Mouse (Mus musculus): ENCODE measurements at regions not wholly inside any gene's neighbourhood (a gene's known extent, or its start where the extent isn't known, plus 50 kb on each side); places are given as distances from the start of the nearest gene placed in this dataset.

DNA sequence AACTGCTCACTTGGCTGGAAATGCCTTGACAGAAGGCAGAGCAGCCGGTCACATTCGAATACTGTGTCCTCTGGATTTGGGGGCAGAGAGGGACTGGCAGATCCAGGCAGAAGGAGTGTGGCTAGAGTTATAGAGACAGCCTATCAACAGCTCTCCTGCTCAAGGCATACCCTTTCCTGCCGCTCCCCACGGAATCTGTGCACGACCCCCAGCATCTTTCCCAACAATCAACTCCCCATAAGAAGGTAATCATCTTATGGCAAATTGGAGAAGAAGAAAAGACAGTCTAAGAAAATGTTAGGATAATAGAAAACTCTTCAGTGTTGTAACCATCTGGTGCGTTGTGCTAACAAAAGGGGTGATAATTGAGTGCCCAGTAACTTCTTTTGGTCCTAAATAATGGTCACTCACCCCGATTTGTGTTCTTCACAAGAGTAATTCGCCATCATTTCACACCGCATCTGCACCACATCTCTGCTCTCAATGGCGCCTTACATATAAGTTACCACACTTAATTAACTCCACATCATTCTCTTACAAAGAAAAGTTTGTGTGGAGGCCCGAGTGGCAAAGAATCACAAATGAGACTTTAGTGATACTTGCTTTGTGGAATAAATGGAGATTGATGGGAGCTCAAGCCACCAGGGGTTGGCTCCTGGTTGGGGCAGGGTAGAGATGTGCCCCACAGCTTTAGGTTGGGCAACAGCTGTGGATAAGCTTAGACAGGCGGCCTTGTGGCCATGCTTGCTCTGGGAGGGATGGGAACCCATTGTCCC is 551.2 kb upstream of the Btbd3 start:
- DNase-seq = no peak
- TF ChIP-seq POLR2A (IDR thresholded peaks at IDR 0.05; ENCODE audit: borderline replicate concordance, extremely low read depth, low read depth, low read length) (no peak), CTCF (IDR thresholded peaks at IDR 0.05; ENCODE audit: insufficient read depth, low read length) (no peak)
- Histone ChIP-seq H3K4me1 (ENCODE audit: control insufficient read depth, insufficient read depth, low read length) (no peaks in the 10 kb centered on the region), H3K4me3 (replicated peaks; ENCODE audit: extremely low read depth, low read depth, low read length) (no peak overlapping the region)
- WGBS = 86% methylated on average over 12 of the region's 12 CpGs

- WGBS = 76% methylated on average over 6 of the region's 6 CpGs
- H3K4me1 ChIP-seq (ENCODE audit: control insufficient read depth, insufficient read depth, low read length) = no peaks in the 10 kb centered on the region
- DNase-seq = no peak
- no peak overlapping the region for H3K4me3 ChIP-seq (replicated peaks; ENCODE audit: extremely low read depth, low read depth, low read length)
- TF ChIP-seq CTCF (IDR thresholded peaks at IDR 0.05; ENCODE audit: insufficient read depth, low read length) = no peak
- TF ChIP-seq POLR2A (IDR thresholded peaks at IDR 0.05; ENCODE audit: borderline replicate concordance, extremely low read depth, low read depth, low read length) = no peak
Observed at GRCm38 (mm10) chr2:137704565-137704947, 551.8 kb upstream of the Btbd3 start.

DNA sequence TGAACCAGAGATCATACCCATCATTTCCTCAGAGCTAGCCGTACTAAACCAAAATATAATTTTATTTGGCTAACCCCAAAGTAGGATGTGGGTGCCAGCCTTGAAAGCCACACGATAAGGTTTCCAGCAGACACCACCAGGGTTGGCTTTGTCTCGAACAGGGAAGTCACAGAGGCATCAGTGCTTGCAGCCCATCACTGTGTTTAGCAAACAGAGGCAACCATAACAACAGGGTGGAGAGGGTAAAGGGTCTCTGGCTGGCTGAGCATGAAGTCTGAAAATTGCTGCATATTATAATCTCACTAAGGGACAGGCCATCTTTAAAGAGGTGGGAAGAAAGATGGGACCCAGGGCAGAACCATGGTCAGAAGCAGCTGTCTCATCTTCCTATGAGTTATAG is 552.3 kb upstream of the Btbd3 start:
- WGBS = 59% methylated on average over 3 of the region's 3 CpGs
- H3K4me3 ChIP-seq (replicated peaks; ENCODE audit: extremely low read depth, low read depth, low read length) = no peak overlapping the region
- no peak for DNase-seq
- no peaks in the 10 kb centered on the region for H3K4me1 ChIP-seq (ENCODE audit: control insufficient read depth, insufficient read depth, low read length)
- TF ChIP-seq CTCF (IDR thresholded peaks at IDR 0.05; ENCODE audit: insufficient read depth, low read length) = no peak
- TF ChIP-seq POLR2A (IDR thresholded peaks at IDR 0.05; ENCODE audit: borderline replicate concordance, extremely low read depth, low read depth, low read length) = no peak

DNA sequence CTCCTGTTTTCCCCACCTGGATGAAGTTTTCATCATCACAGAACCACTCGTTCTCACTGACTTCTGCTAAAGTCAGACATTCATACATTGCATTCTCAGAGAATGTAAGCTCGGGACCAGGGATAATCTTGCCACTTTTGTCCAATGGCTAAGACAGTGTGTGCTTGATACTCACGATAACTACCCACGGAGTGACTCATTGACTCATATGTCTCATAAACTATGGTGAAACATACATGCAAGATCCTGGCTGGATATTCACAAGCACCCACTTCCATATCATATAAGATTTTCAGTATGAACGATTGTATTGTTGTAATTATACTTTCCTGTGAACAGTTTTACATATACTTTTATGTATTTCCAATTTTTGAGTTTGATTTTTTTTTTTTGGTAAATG is 560.5 kb upstream of the Btbd3 start:
- H3K4me1 ChIP-seq (ENCODE audit: control insufficient read depth, insufficient read depth, low read length) = no peaks in the 10 kb centered on the region
- no peak overlapping the region for H3K4me3 ChIP-seq (replicated peaks; ENCODE audit: extremely low read depth, low read depth, low read length)
- no peak for TF ChIP-seq POLR2A (IDR thresholded peaks at IDR 0.05; ENCODE audit: borderline replicate concordance, extremely low read depth, low read depth, low read length)
- no peak for TF ChIP-seq CTCF (IDR thresholded peaks at IDR 0.05; ENCODE audit: insufficient read depth, low read length)
- 91% methylated on average over 5 of the region's 5 CpGs for WGBS
- DNase-seq = no peak

DNA sequence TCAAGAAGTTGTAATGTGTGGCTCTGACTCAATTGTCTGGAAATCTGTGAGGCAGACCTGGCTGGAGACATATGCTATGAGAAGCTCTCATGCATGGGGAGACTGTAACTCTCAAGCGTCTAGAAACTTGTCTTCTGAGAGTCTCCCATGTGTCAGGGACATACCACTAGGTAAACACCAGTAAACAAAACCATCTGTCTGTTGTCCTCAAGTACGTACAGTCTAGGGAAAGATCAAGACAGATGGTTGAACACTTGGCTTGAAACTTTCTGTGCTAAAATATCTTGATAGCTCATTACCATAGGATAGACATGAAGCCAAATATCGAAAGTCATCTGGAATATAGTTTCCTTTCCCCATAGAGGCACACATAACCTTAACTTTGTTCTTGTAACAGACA is 562.3 kb upstream of the Btbd3 start:
- no peak overlapping the region for H3K4me3 ChIP-seq (replicated peaks; ENCODE audit: extremely low read depth, low read depth, low read length)
- no peak for TF ChIP-seq CTCF (IDR thresholded peaks at IDR 0.05; ENCODE audit: insufficient read depth, low read length)
- TF ChIP-seq POLR2A (IDR thresholded peaks at IDR 0.05; ENCODE audit: borderline replicate concordance, extremely low read depth, low read depth, low read length) = no peak
- 75% methylated on average over 3 of the region's 3 CpGs for WGBS
- no peaks in the 10 kb centered on the region for H3K4me1 ChIP-seq (ENCODE audit: control insufficient read depth, insufficient read depth, low read length)
- DNase-seq = no peak

- WGBS = 84% methylated on average over 11 of the region's 11 CpGs
- Histone ChIP-seq H3K4me1 (ENCODE audit: control insufficient read depth, insufficient read depth, low read length) (no peaks in the 10 kb centered on the region), H3K4me3 (replicated peaks; ENCODE audit: extremely low read depth, low read depth, low read length) (no peak overlapping the region)
- DNase-seq = no peak
- TF ChIP-seq POLR2A (IDR thresholded peaks at IDR 0.05; ENCODE audit: borderline replicate concordance, extremely low read depth, low read depth, low read length) (no peak), CTCF (IDR thresholded peaks at IDR 0.05; ENCODE audit: insufficient read depth, low read length) (no peak)
Observed at GRCm38 (mm10) chr2:137687208-137687607, 569.2 kb upstream of the Btbd3 start.

DNA sequence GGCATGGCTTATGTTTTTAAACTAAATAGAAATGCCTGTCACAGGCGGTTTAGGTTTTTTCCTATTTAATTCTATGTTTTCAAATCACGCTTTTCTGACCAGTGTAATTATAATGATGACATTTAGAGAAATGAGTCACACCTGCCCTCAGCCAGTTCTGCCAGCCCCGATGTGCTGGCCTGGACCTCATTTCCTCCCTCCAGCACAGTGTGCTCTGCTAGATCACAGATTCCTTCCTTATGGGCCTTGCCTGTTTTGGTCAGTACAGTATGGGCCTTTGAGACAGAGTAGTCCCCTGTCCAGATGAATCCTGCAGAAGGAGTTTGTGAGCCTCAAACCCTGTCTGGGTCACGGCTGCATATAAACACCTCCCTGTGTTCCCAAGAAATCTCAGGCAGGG is 569.6 kb upstream of the Btbd3 start:
- TF ChIP-seq CTCF (IDR thresholded peaks at IDR 0.05; ENCODE audit: insufficient read depth, low read length) = no peak
- no peak for TF ChIP-seq POLR2A (IDR thresholded peaks at IDR 0.05; ENCODE audit: borderline replicate concordance, extremely low read depth, low read depth, low read length)
- WGBS = 66% methylated on average over 4 of the region's 4 CpGs
- H3K4me3 ChIP-seq (replicated peaks; ENCODE audit: extremely low read depth, low read depth, low read length) = no peak overlapping the region
- DNase-seq = no peak
- no peaks in the 10 kb centered on the region for H3K4me1 ChIP-seq (ENCODE audit: control insufficient read depth, insufficient read depth, low read length)

GRCm38 (mm10) chr2:137681762-137682161 is 565.3 kb upstream of the Jag1 start:
- no peaks in the 10 kb centered on the region for H3K4me1 ChIP-seq (ENCODE audit: control insufficient read depth, insufficient read depth, low read length)
- WGBS = 81% methylated on average over 1 of the region's 1 CpGs
- no peak for TF ChIP-seq POLR2A (IDR thresholded peaks at IDR 0.05; ENCODE audit: borderline replicate concordance, extremely low read depth, low read depth, low read length)
- no peak for DNase-seq
- no peak overlapping the region for H3K4me3 ChIP-seq (replicated peaks; ENCODE audit: extremely low read depth, low read depth, low read length)

GRCm38 (mm10) chr2:137663171-137663570 is 546.7 kb upstream of the Jag1 start:
- no peak for TF ChIP-seq POLR2A (IDR thresholded peaks at IDR 0.05; ENCODE audit: borderline replicate concordance, extremely low read depth, low read depth, low read length)
- TF ChIP-seq CTCF (IDR thresholded peaks at IDR 0.05; ENCODE audit: insufficient read depth, low read length) = no peak
- DNase-seq = no peak
- peaks cover 5% of the 10 kb centered on the region; the same call in 1 of the 2 replicates for H3K4me1 ChIP-seq (ENCODE audit: control insufficient read depth, insufficient read depth, low read length)
- no peak overlapping the region for H3K4me3 ChIP-seq (replicated peaks; ENCODE audit: extremely low read depth, low read depth, low read length)
- 12% methylated on average over 2 of the region's 2 CpGs for WGBS

DNA sequence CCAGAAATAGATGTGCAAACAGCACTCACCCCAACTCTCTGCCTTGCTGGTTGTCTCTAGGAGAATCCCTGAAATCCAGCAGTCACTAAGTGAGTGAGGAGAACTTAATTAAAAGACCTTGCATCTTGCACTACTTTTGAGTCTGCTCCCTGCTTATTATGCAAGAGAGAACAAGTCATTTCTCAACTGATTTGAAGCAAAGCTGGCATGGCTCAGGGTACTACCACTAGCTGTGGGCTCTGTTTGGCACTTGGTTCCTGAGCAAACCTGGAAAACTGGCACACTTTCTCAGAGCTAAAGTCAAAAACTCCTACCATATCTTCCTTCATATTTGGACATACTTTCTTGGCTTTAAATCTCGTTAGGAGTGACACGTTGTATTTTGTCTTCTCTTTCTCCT is 545.8 kb upstream of the Jag1 start:
- Histone ChIP-seq H3K4me1 (ENCODE audit: control insufficient read depth, insufficient read depth, low read length) (peaks cover 5% of the 10 kb centered on the region; the same call in 1 of the 2 replicates), H3K4me3 (replicated peaks; ENCODE audit: extremely low read depth, low read depth, low read length) (no peak overlapping the region)
- no peak for DNase-seq
- 85% methylated on average over 2 of the region's 2 CpGs for WGBS
- TF ChIP-seq CTCF (IDR thresholded peaks at IDR 0.05; ENCODE audit: insufficient read depth, low read length) = no peak
- no peak for TF ChIP-seq POLR2A (IDR thresholded peaks at IDR 0.05; ENCODE audit: borderline replicate concordance, extremely low read depth, low read depth, low read length)

All from lung, adult 2 months (tissue).